Mouse (Mus musculus): Measurements from ENCODE around the gene Rtf2.

Rtf2 gene

GRCm38 (mm10) chr2:172440640-172441005 is 267 bp downstream of the Rtf2 start:
- no peak for DNase-seq

GRCm38 (mm10) chr2:172441176-172441575 is 820 bp downstream of the Rtf2 start:
- DNase-seq: no peak

- DNase-seq: no peak
These were observed 5.3 kb downstream of the Rtf2 start for GRCm38 (mm10) chr2:172445617-172446016.

GRCm38 (mm10) chr2:172447317-172447716 is 7.0 kb downstream of the Rtf2 start:
- DNase-seq: peak; percentile 74

- no peak for DNase-seq
These were observed 8.0 kb downstream of the Rtf2 start for GRCm38 (mm10) chr2:172448329-172448728.

GRCm38 (mm10) chr2:172450640-172451039 is 10.3 kb downstream of the Rtf2 start:
- DNase-seq: peak; percentile 49

- DNase-seq: no peak
These were observed 11.7 kb downstream of the Rtf2 start for GRCm38 (mm10) chr2:172452031-172452430.

- DNase-seq: no peak
These were observed 12.1 kb downstream of the Rtf2 start for GRCm38 (mm10) chr2:172452458-172452857.

- DNase-seq: no peak
These were observed 18.1 kb downstream of the Rtf2 start, which contains the start of gene Gcnt7 for GRCm38 (mm10) chr2:172458496-172458895. TSS of gene Gcnt7 (minus strand) at chr2:172458596.

- DNase-seq: no peak
These were observed 20.3 kb downstream of the Rtf2 start for GRCm38 (mm10) chr2:172460647-172461046.

GRCm38 (mm10) chr2:172462813-172463212 is 22.5 kb downstream of the Rtf2 start:
- DNase-seq: no peak

GRCm38 (mm10) chr2:172466427-172467132 is 26.2 kb downstream of the Rtf2 start:
- no peak for DNase-seq

- no peak for DNase-seq
These were observed 26.9 kb downstream of the Rtf2 start for GRCm38 (mm10) chr2:172467206-172467605.

GRCm38 (mm10) chr2:172468346-172468819 is 28.0 kb downstream of the Rtf2 start:
- no peak for DNase-seq

GRCm38 (mm10) chr2:172472318-172472717 is 32.0 kb downstream of the Rtf2 start, which contains the start of gene Fam209:
TSS of gene Fam209 (plus strand) at chr2:172472520.
- no peak for DNase-seq

GRCm38 (mm10) chr2:172473591-172473990 is 33.2 kb downstream of the Rtf2 start:
- DNase-seq: no peak

GRCm38 (mm10) chr2:172474970-172475369 is 34.6 kb downstream of the Rtf2 start:
- DNase-seq: peak; percentile 87

GRCm38 (mm10) chr2:172476707-172477260 is 36.4 kb downstream of the Rtf2 start:
- no peak for DNase-seq

- no peak for DNase-seq
These were observed 37.0 kb downstream of the Rtf2 start for GRCm38 (mm10) chr2:172477350-172477749.

GRCm38 (mm10) chr2:172477860-172478259 is 37.5 kb downstream of the Rtf2 start:
- peak; percentile 45 for DNase-seq

- DNase-seq: peak; percentile 56
These were observed 39.9 kb downstream of the Rtf2 start for GRCm38 (mm10) chr2:172480296-172480695.

GRCm38 (mm10) chr2:172481654-172482385 is 41.5 kb downstream of the Rtf2 start:
- DNase-seq: peak; percentile 52

- DNase-seq: no peak
These were observed 43.5 kb downstream of the Rtf2 start for GRCm38 (mm10) chr2:172483766-172484413.
